Mouse (Mus musculus) C2C12 (cell line): ENCODE data around the gene Smad6.

Experiments used
- FOSL1 ChIP-seq: IDR thresholded peaks from one replicate; pipeline ENCODE4 v1.8.0; 2011; ENCODE audit warnings: mild to moderate bottlenecking, low read length; ENCODE audit not compliant: poor library complexity, insufficient read depth, severe bottlenecking
- MAX ChIP-seq: IDR thresholded peaks from one replicate; pipeline ENCODE4 v1.6.1; 2011; ENCODE audit warnings: mild to moderate bottlenecking, control low read depth

DNA sequence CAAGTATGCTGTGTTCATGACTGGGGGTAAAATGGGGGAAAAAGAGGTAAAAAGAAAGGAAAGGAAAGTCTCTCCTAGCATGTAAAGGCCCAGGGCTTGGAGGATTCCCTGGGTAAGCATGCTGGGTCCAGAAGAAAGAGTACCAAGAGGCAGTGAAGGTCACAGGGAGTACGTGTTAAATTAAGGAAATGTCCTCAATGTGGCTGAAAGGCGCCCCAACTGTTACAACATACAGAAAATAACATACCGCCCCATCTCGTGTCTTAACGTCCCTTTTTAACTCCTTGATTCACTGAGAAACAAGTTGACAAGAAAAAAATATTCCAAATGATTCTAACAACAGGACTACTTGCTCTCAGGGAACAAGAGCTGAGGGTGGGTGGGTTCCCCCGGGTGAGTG lies 36.7 kb downstream of the Smad6 start:
- TF ChIP-seq MAX = no peak
- no peak for TF ChIP-seq FOSL1
